Mouse (Mus musculus): ENCODE results near the gene Itln1.

GRCm38 (mm10) chr1:171558407-171558806, 23.3 kb upstream of the Itln1 start:
- TF ChIP-seq CTCF (IDR thresholded peaks at IDR 0.05; ENCODE audit: borderline replicate concordance, control insufficient read depth, extremely low read depth, insufficient read depth, low read length, poor library complexity), result no peak
- no peak for TF ChIP-seq POLR2A (IDR thresholded peaks at IDR 0.05; ENCODE audit: control insufficient read depth, extremely low read depth, insufficient read depth, low read length, poor library complexity)
